Mouse (Mus musculus) gastrocnemius, adult 2 months (tissue): ENCODE data around the gene Umad1. TPM values are rescaled to one million over a fixed set of nuclear protein-coding genes. Genes with fewer than 3 reads are reported as not detected.
A peak's percentile ranks its signal among the peaks of the same experiment; 100 is the strongest.

ENCODE experiments used
- DNase-seq: peaks from one replicate; pipeline ENCODE4 v3.0.0; 2022
- H3K27ac ChIP-seq: fragments of 200-600 bp; 2 replicates; pipeline ENCODE4 v1.8.1; 2022; ENCODE audit warnings: mild to moderate bottlenecking
- H3K4me3 ChIP-seq: fragments of 200-600 bp; 2 replicates; pipeline ENCODE4 v1.8.1; 2022; ENCODE audit warnings: mild to moderate bottlenecking, moderate library complexity
- CTCF ChIP-seq: fragments of 200-600 bp; IDR thresholded peaks from 2 replicates; pipeline ENCODE4 v1.8.1; 2022; ENCODE audit warnings: antibody characterized with exemption, mild to moderate bottlenecking, moderate library complexity
- intact Hi-C: fragments of 180-260 bp; cut with DNase I; formaldehyde crosslinking; loops from one replicate; pipeline ENCODE4 v1.15.1; 2025
- total RNA-seq, 2 experiments: library from RNA; stranded (reverse); gene quantifications; 2 replicates each; pipeline ENCODE4 v1.2.3; 2021

Gene Umad1
- total RNA-seq, 2 experiments from 2014 or later: 11.2 to 14.8 TPM

DNA sequence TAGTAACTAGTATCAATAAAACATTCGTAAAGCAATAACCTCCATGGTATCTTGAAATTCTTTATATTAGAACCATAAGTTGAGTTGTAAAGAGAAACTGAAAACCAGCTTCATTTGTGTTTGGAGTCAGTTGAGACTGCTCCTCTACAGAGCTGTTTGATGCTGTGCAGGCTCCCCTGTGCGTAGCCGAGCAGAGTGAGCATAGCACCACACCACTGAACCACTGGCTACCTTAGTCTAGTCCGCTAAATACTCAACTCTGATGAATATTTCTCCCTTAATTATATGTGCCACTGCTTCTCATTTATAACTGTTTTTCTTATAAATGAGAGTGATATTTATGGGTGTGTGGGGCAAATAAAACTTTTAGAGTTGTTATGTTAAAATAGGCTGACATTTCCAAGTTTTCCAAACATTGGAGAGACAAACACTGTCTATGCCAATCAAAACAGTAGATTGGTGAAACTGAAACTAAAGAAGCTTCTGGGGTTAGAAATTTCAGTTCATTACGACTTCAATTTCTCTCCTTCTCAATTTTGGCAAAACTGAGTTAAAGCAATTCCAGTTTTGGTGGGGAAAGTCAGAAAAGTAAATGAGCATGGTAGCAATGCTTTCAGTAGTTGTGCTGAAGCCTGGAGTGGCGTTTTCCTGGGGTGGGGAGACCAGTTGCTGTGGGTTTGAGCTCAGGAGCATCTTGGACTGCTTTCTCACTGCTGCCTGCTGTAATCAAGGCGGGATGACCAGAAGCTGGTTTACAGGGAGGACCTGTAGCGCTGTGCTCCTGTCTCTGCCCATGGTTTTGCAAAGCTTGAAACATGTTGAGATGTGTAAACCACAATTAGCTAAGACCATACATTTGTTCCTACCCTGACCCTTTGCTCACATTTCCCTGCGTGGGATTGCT is 77.7 kb downstream of the Umad1 start:
- intact Hi-C loops: no loop called here
- H3K4me3 ChIP-seq: peak overlapping the region; percentile 63
- no peak for TF ChIP-seq CTCF
- H3K27ac ChIP-seq: peak overlapping the region; percentile 69
- no peak for DNase-seq

- DNase-seq: no peak
- intact Hi-C loops: no loop called here
- TF ChIP-seq CTCF: no peak
- no peak overlapping the region for H3K27ac ChIP-seq
- no peak overlapping the region for H3K4me3 ChIP-seq
These were observed 80.4 kb downstream of the Umad1 start for GRCm38 (mm10) chr6:8339453-8339852.

- Histone ChIP-seq H3K4me3 (no peak overlapping the region), H3K27ac (no peak overlapping the region)
- intact Hi-C loops: no loop called here
- no peak for TF ChIP-seq CTCF
- no peak for DNase-seq
These were observed 84.2 kb downstream of the Umad1 start for GRCm38 (mm10) chr6:8343271-8343670.

GRCm38 (mm10) chr6:8345219-8345856 is 86.2 kb downstream of the Umad1 start:
- intact Hi-C loops: no loop called here
- H3K27ac ChIP-seq: no peak overlapping the region
- DNase-seq: peak; percentile 81
- no peak overlapping the region for H3K4me3 ChIP-seq
- TF ChIP-seq CTCF: no peak

- no peak for DNase-seq
- no peak overlapping the region for H3K4me3 ChIP-seq
- TF ChIP-seq CTCF: no peak
- H3K27ac ChIP-seq: no peak overlapping the region
- intact Hi-C loops: no loop called here
These were observed 88.1 kb downstream of the Umad1 start for GRCm38 (mm10) chr6:8347154-8347553.

- no peak for DNase-seq
- Histone ChIP-seq H3K4me3 (no peak overlapping the region), H3K27ac (no peak overlapping the region)
- no peak for TF ChIP-seq CTCF
- intact Hi-C loops: no loop called here
These were observed 89.3 kb downstream of the Umad1 start for GRCm38 (mm10) chr6:8348344-8348743.

DNA sequence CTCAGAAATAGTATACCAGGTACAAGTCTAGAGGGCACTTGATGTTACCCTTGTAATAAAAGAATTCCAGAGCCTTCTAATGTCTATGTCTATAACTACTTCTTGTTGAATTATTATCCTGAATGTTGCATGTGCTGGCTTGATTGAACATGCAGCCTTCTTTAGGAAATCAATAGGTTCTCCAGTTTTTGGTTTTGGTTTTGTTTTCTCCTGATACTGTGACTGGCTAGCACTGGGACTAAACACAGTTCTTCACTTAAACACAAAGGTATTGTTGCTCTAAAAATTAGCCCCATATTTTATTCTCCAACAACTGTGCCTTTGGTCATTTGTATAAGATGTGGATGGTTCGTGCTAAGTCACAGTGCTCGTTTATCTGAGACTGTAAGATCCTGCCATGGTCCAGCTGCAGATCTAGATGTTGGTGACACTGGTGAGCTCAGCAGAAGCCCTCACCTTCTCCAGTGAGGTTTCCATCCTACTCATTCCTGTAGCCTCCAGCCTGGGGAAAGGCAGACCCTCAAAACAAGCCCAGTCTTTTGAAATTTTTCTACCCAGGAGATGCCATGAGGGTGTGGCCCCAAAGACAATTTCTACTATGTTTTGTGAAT is 90.1 kb downstream of the Umad1 start:
- no peak overlapping the region for H3K27ac ChIP-seq
- no peak overlapping the region for H3K4me3 ChIP-seq
- intact Hi-C loops: no loop called here
- no peak for TF ChIP-seq CTCF
- no peak for DNase-seq

GRCm38 (mm10) chr6:8351507-8351906 is 92.4 kb downstream of the Umad1 start:
- no peak overlapping the region for H3K27ac ChIP-seq
- intact Hi-C loops: no loop called here
- H3K4me3 ChIP-seq: no peak overlapping the region
- DNase-seq: no peak
- no peak for TF ChIP-seq CTCF

DNA sequence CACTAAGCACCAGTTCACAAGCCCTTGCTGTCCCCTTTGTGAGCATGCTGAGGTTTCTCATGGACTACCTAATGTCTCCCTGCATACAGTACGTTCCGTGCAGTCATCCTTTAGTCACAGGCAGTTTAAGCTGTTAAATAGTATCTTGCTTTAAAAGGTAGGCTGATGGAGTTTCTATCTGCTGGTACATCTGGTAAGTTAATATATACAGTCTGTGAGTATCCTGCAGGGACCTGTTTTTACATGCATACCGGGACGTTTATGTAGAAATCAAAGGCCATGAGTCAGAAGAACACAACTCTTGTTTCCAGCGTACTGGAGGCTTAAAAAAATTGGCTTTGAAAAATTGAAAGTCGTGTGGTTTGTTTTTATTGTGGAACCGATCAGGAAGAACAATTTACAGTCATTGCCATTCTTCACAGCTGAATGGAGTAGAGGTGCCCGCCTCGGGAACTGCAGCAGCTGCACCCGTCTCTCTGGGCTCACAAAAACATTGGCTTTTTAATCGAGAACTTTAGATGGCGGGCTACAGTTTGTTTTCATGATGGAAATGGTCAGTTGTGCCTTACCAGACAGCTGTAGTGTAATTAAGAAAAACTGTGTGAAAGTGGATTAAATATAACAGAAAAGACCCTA is 93.6 kb downstream of the Umad1 start:
- intact Hi-C loops: no loop called here
- no peak for TF ChIP-seq CTCF
- DNase-seq: no peak
- H3K27ac ChIP-seq: peak overlapping the region; percentile 35; the same call in 1 of the 2 replicates
- peak overlapping the region; percentile 19 for H3K4me3 ChIP-seq

- Histone ChIP-seq H3K27ac (no peak overlapping the region), H3K4me3 (no peak overlapping the region)
- no peak for DNase-seq
- intact Hi-C loops: no loop called here
- TF ChIP-seq CTCF: no peak
These were observed 94.4 kb downstream of the Umad1 start for GRCm38 (mm10) chr6:8353461-8353860.

- intact Hi-C loops: no loop called here
These were observed 95.8 kb downstream of the Umad1 start for GRCm38 (mm10) chr6:8354846-8355245.

DNA sequence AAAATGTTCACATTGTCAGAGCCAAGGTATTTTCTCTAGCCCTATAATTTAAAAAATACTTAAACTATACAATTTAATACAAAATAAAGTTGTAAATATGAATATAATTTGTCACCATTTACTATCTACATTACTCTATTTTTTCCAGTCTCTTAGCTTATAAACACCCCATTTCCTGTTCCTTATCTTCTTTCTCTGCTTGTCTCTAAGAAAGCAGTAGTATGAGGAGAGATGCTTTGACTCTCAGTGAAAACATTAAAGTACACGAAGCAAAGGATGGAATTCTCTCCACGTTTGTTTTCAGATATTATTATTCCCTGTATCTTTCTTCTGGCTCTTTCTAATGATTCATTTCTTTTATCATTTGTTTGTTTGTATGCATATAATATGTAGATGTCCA is 99.1 kb downstream of the Umad1 start:
- intact Hi-C loops: no loop called here

More at GRCm38 (mm10) chr6:8354846-8355245, 95.8 kb downstream of the Umad1 start:
- TF ChIP-seq CTCF: no peak
- Histone ChIP-seq H3K27ac (no peak overlapping the region), H3K4me3 (no peak overlapping the region)
- no peak for DNase-seq

GRCm38 (mm10) chr6:8358782-8359181 is 99.7 kb downstream of the Umad1 start:
- intact Hi-C loops: no loop called here

More for the DNA sequence above, 99.1 kb downstream of the Umad1 start:
- TF ChIP-seq CTCF: no peak
- Histone ChIP-seq H3K4me3 (no peak overlapping the region), H3K27ac (no peak overlapping the region)
- no peak for DNase-seq

More at GRCm38 (mm10) chr6:8358782-8359181, 99.7 kb downstream of the Umad1 start:
- no peak for TF ChIP-seq CTCF
- no peak for DNase-seq
- no peak overlapping the region for H3K27ac ChIP-seq
- no peak overlapping the region for H3K4me3 ChIP-seq
